Mouse (Mus musculus): ENCODE measurements around the gene Gm9780.
"Not testable (repeated sequence)": the region's sequence is repeated elsewhere in the genome, so short reads cannot be mapped to it uniquely, and the experiment has no call there.

Gm9780 gene

DNA sequence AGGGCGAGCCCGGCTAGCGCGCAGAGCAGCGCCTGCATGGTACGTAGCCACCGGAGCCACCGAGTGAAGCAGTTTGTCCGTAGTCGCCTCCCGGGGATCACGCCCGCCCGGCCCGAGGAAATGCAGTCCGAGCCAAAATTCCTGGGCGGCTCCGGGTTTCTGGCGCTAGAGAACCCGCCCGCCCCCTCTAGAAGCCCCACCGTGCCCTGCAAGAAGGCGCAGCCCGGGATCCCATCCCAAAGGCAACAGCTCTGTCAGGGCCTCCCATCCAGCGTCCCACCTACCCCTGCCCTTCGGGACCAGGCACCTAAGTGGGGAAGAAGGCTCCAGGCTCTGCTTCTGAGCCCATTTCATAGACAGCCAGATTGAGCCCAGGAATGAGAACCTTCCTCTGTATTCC is at the start of gene Gm9780:
Gm9780 (minus strand) TSS at position 101 of the 400 bp plus-strand sequence.
- in situ Hi-C loops (cut with MboI) = not testable (repeated sequence)

DNA sequence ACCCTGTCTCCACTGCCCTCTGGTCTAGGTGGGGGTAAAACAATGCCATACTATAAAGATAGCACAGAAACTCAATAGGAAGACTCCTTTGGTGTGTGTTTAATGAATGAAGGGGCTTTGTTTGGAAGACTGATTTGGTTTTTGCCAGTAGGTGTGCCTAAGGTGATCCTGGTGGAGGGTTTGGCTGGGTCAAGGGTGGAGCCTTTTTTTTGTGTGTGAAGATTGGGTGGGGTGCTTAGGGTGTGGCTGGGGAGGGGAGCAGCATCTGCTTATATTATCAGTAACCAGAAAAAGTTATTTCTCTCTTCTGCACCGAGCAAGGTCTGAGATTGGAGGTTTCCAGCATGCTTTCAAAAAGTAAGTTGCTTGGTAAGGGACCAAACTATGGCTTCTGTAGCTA is 39.5 kb upstream of the Gm9780 start, which contains the start of gene Cphx3:
Cphx3 (plus strand) TSS at position 301 of the 400 bp plus-strand sequence.
- in situ Hi-C loops (cut with MboI) = not testable (repeated sequence)

DNA sequence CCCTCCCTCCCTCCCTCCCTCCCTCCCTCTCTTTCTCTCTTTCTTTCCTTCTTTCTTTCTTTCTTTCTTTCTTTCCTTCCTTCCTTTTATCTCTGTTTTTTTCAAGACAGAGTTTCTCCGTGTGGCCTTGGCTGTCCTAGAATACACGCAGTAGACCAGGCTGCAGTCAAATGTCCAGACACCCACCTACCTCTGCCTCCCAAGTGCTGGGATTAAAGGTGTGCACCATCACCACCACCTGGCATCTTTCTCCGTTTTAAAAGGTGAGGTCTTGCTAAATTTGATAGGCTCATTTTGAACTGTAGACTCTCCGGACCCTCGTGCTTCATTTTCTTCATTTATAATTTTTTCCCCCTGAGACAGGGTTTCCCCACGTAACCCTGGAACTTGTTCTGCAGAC is 38.7 kb upstream of the Gm9780 start, which contains the start of gene Cphx2:
Cphx2 (plus strand) TSS at position 301 of the 400 bp plus-strand sequence.
- in situ Hi-C loops (cut with MboI) = not testable (repeated sequence)

DNA sequence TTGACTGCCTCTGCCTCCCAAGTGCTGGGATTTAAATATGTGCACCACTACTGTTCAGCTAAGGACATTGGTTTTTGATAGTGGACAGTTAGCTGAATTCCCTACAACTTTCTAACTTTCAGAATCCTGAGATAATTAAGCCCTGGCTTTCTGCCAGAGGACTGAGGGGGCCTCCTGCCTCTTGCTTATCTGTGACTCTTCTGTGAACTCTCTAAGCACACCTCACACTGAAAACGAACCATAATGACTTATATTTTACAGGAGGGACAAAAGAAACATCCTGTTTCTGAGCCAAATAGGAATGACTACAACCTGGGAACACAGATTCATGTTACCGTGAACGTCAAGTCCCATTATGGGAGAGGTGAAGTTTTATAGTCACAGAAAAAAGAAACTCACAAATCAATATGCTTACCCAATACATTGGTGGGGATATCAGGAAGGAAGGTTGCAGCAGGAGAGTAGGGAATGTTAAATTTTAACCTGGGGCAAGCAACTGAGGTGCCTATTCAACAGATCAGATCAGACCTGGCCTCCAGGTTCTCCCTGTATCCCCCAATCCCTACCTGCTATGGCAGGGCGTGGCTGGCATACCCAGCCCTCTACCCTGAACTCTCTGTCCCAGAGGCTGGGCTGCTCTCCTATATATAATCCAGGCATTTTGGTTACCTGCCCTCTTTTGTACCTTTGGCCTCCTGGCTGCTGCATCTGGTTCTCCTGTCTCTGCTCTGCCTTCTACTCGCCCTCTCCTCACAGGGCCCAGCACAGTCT is 34.3 kb upstream of the Gm9780 start:
- in situ Hi-C loops (cut with MboI) = not testable (repeated sequence)

DNA sequence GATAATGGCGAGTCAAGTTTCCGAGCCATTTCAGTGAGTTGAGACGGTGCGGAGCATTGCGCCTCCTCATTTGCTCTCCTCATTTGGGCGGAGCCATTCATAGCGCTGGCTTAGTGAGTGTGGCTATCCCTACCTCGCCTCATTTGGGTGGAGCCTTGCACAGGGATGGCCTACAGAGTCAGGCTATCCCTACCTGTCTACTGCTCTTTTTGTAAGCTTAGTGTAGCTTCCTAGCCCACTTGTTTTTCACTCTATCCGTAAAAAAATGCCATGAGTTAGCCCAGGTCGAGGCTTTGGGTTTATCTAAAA is 24.8 kb upstream of the Gm9780 start, which contains the start of gene Tmem254c:
Tmem254c (minus strand) TSS at position 31 of the 309 bp plus-strand sequence.
- in situ Hi-C loops (cut with MboI) = not testable (repeated sequence)

DNA sequence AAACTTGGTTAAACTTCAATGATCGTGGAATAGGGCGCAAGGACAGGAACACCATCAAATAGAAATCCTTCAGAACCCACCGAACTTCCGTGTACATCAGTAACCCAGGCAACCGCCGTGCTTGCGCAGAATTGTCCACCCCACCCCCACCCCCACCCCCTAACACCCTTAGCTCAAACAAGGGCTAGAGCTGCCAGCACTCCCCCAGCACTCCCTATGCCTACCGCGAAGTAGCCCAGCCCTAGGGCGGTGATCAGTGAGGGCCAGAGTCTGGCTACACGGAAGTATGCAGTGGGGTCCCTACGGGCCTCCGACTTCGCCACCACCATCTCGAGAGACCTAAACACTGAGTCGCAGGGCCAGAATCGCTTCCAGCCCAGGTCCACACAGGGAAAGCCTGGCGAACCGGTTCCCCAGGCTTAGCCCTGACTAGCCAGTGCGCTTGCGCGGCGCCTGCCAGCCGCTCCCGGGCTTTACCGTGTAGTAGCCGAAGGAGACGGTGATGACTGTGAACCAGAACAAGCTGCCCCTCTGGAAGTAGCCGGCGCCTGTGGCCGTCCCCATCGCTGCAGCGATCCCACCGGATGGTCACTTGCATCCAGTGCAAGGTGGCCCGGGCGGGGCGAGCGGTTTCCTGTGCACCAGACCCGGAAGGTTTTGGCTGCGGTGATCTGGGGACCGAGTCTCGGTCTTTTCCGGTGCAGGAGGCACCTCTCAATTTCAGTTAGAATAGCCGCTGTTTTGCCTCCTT is 24.2 kb upstream of the Gm9780 start:
- in situ Hi-C loops (cut with MboI) = not testable (repeated sequence)

DNA sequence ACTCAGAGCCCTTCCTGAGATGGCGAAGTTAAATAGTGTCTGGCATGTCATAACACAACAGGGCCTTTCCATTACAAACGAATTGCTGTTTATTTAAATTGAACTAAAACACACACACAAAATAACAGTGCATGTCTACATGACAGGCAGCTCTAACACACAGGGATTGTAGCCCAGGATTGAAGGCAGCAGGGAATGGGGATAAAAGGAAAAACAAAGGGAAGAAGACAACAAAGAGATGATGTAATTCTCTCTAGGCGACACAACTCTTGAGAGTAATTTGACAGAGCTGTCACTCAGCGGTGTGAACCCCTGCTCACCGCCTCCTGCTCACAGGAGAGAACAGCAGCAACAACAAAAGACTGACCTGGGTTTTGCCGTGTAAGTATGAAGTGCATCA is 16.9 kb upstream of the Gm9780 start:
- in situ Hi-C loops (cut with MboI) = not testable (repeated sequence)

DNA sequence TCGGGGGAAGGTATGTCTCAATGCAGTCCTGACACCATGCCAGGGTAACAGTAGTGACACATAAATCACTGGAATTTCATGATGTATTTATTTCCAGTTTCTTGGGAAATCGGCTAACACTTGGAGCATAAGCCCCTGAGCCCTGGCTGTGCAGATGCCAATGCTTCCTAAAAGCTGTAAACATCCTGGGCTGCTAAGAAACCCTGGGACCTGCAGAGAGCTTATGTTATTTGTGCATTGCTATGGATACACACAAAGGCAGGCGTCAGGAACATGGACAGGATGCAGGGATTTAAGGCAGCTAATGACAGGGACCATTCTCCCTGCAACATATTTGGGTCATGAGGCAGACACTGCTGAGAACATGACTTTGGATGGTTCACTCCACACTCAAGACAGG is 15.7 kb upstream of the Gm9780 start:
- in situ Hi-C loops (cut with MboI) = not testable (repeated sequence)

DNA sequence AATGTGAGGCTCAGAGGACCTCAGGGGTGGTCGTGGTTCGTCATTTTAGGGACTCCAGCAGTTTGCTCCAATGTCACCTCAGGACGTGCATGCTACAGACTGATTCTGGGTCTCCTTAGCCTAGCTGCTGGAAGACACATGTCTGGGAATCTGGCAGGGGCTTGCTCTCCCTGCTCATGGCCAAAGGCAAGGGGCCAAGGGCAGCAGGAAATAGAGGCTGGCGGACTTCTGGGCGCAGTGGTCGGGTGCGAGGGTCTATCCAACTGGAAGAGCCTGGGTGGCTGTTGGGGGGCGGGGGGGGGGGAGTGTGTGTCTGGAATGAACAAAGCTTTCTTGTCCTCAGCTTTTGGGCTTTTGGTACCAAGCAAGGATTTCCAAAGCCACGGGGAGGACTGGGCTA is 6.3 kb upstream of the Gm9780 start:
- in situ Hi-C loops (cut with MboI) = not testable (repeated sequence)

DNA sequence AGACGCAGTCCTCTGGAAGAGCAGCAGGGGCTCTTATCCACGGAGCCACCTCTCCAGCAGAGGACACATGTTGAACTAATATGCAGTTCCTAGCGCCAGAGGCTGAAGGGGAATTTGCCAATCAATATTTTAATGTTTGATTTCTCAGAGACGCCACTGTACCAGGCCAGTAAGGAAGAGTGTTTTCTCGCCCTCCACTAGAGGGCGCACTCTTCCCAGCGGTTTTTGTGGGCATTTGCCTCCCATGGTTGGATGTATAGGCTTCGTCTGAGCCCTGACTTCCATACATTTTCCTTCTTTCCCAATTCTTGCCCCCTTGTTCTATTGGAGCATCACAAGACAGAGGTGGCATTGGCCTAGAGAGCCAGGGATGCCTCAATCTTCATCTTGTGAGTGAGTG is 4.5 kb upstream of the Gm9780 start:
- in situ Hi-C loops (cut with MboI) = not testable (repeated sequence)

DNA sequence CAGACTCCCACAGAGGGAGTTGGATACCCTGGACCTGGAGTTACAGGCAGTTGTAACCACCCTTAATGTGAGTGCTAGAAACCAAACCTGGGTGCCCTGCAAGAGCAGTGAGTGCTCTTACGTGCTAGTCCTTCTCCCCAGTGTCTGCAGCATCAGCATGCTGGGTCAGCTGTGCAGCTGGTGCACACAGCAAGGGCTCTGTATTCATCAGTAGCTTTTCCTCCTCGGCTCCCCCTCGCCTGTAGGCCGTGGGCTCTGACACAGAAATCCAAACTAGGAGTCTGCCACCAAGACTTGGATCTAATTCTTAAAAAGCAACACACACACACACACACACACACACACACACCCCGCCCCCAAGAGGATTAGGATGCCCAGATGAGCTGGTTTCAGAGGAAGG is 2.5 kb upstream of the Gm9780 start:
- in situ Hi-C loops (cut with MboI) = not testable (repeated sequence)

DNA sequence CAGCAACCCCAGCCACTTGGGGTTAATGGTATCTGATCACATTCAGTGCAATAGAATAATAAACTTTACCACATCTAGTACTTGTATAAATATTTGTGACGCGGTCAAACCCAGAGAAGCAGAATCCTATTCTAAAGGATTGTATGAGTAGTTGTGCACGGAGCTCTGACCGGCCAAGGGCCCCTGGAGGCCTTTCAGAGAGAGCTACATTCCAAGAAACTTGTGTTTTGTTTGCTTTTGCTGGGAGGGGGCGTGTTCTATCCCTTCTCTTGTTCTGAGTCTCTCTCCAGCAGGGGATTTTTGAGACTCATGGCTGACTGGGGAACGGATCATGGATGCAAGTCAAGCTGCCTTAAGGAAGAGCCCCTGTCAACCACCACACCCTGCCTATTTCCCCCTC is 7.1 kb downstream of the Gm9780 start:
- in situ Hi-C loops (cut with MboI) = not testable (repeated sequence)

DNA sequence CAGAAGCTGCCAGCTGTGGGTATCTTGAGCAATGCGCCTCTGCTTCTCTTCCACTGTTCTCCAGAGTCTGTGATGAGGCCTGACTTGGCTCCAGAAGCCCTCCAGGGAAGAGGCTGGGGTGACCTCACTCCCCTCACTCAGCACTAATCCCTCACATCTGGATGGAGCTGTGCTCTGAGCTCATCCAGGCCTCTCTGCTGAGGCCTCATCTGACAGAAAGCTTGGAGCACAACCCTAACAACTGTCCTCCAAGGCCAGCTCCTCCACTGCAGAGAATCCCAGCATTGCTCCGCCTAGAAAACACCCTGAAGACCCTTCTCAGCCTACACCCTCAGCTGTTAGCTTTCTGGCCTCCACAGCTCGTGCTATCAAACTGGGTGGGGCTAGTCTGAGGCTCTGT is 8.1 kb downstream of the Gm9780 start:
- in situ Hi-C loops (cut with MboI) = not testable (repeated sequence)

DNA sequence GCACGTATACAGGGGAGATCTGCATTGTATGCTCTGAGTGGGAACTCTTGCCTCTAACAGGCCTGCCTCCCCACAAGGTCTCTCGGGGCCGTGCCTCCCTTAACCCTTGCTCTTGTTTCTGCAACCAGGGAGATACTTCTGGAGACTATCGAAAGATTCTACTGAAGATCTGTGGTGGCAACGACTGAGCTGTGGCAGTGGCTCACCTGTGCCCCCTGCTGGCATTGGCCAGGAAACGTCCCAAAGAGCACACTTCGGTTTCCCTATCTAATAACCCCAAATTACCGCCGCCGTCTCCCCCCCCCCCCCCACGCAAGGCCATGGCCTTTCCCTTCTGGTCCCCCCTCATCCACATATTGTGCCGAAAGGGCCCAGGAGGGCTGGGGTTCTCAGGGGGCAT is 16.9 kb downstream of the Gm9780 start:
- in situ Hi-C loops (cut with MboI) = not testable (repeated sequence)

DNA sequence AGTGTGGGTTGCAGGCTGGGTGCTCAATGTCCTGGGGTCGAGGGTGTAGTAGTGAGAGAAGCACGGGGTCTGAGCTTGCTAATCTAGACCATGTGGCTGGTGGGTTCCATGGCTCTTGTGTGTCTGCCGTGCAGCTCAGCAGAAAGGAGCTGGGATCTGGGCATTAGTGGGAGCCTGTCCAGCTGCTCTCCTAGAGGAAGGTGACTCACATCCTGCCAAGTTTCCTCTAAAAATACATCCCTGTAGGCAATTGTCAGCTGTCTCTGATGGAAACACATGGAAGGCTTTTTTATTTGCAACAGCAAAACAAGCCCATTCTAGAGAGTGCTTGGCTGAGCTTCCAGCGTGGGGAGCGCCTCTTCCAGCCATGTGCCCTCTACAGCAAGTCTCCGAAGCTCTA is 19.7 kb downstream of the Gm9780 start:
- in situ Hi-C loops (cut with MboI) = not testable (repeated sequence)

DNA sequence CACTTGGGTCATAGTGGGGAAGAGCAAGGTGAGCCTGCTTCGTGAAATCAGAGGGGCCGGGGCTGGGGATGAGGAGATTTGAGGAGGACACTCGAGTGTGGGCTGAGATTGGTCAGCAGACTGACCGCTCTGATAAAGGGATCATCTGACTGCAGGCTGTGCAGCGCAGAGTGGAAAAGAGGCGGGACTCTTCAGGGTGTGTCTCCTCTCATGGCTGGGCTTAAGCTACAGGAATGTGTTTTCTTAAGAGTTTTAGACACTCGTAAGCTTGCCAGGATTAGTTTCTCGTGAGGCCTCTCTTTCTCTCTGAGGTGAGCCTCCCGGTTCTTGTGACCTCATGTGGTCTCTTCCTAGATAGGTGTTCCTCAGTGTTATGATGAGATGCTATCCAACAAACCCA is 21.0 kb downstream of the Gm9780 start:
- in situ Hi-C loops (cut with MboI) = not testable (repeated sequence)

DNA sequence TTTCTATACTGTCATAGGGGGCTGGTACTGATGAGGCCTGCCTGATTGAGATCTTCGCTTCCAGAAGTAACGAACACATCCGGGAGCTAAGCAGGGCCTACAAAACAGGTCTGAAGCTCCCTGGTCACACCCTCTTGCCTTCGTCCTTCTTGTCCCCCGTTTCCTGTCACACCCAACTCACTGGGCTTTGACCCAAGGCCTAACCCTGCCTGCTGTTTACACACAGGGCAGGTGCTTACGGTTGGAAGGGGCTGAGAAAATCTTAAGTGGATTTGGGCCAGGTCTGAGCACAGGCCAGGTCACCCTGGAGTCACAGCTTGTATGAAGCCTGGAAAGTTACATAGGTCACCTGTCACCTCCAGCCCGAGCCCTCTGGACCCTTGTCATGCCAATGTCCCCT is 26.1 kb downstream of the Gm9780 start:
- in situ Hi-C loops (cut with MboI) = not testable (repeated sequence)

DNA sequence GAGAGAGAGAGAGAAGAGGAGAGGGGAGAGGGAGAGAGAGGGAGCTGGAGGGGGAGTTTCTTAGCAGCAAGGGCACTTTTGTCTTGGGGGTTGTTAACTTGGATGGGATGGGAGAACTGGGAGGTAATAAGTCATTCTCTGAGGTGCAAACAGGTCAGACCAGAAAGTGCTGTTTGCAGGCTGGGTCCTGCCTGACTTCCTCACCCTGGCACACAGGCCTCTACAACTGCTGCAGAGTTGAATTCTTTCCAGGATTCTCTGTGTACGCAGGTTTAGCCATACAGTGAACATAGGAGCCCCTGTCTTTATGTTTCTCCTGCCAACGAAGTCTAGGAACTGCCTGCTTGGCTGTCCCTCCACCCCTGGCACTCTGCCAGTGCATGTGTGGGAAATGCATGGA is 35.0 kb downstream of the Gm9780 start:
- in situ Hi-C loops (cut with MboI) = not testable (repeated sequence)

DNA sequence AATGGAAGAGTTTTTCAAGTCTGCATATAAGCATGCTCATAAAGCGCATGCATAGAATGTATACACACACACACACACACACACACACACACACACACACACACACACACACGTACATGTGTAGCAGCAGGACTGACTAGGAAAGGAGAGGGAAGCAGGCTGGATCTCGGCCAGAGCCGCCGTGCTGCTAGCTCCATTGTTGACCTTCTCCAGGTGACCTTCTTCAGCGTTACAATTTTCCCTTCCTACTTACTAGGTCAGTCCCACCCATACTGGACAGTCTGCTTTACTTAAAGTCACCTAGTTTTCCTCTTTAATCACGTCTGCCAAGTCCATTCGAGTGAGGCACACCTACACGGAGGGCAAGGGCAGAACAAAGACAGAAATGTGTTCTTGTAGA is 60.6 kb downstream of the Gm9780 start:
- in situ Hi-C loops (cut with MboI) = not testable (repeated sequence)

DNA sequence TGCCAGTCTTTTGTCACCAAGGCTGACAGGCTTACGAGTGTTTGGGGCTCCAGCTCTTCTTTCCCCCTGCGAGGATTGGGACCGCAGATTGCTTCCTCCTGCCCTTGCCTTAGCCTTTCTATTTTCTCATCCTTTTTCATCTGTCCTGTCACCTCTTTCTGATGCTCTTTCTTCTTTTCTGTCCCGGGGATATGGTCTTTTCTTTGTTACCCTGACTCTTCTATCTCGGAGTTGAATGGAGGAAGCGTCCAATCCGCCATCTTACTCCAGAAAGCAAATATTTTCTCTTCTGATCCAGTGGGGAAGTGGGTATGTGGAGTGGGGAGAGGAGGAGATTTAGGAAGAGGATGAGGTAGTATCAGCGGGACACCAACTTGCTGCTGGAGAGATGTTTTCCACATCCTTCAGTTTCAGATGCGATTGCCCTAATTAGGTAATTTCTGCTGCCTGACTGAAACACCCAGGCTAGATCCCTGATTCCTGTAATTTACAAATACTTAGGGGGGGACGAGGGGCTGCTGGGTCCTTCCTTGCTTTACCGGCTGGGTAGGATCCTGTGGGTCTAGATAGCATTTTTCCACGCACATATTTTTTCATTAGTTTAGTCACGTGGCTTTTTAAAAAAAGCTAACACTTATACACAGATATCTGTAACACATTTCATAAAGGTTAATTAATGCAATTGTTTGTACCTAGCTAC is 63.1 kb downstream of the Gm9780 start:
- in situ Hi-C loops (cut with MboI) = not testable (repeated sequence)

DNA sequence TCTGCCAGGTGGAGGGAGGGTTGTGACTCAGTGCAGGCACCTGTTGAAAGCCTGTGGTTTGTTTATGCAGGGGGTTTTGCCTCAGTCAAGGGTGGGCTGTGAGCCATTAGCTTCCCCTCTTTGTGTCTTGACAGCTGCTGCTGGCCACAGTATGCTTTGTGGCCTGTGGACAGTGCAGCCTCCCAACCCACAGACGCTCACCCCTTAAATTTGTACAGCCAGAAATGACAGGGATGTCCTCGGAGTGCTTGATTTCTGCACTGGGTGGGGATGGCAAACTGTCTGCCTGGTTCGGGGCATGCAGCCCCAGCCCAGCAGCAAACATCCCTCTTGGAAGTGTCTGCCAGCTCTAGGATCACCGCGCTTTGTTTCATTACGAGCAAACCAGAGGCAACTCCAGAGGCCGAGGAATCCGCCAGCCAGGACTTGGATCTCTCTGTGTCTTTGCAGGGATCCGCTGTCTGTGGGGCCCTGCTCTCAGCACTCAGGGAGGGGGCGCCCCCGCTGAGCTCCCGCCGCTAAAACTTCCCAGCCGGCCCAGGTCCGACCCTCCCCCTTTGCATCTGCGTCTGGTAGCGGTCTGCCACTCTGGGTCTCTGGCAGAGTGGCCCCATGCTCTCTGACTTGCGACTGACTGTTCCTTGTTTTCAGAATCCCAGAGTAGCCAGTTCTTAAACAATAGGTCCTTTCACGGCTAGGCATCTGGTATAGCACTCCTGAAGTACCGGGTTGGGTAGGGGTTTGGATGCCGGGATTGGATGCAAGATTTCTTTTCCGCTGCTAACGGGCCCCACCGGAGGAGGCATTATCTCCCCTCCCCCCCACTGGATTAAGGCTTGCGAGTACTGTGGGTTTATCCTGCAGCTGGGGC is 63.9 kb downstream of the Gm9780 start, which contains the start of gene Duxbl1:
Duxbl1 (plus strand) TSS at position 207 of the 871 bp plus-strand sequence.
- in situ Hi-C loops (cut with MboI) = not testable (repeated sequence)

All from mature B cell (primary cell).